Mouse (Mus musculus) NIH3T3 (cell line): ENCODE data around the gene Usp33.
"Not testable (repeated sequence)": the region's sequence is repeated elsewhere in the genome, so short reads cannot be mapped to it uniquely, and the experiment has no call there.

Source experiments
- DNase-seq: peaks from one replicate; pipeline ENCODE4 v3.0.0-alpha.2; 2012; ENCODE audit warnings: low read depth

Usp33 gene

DNA sequence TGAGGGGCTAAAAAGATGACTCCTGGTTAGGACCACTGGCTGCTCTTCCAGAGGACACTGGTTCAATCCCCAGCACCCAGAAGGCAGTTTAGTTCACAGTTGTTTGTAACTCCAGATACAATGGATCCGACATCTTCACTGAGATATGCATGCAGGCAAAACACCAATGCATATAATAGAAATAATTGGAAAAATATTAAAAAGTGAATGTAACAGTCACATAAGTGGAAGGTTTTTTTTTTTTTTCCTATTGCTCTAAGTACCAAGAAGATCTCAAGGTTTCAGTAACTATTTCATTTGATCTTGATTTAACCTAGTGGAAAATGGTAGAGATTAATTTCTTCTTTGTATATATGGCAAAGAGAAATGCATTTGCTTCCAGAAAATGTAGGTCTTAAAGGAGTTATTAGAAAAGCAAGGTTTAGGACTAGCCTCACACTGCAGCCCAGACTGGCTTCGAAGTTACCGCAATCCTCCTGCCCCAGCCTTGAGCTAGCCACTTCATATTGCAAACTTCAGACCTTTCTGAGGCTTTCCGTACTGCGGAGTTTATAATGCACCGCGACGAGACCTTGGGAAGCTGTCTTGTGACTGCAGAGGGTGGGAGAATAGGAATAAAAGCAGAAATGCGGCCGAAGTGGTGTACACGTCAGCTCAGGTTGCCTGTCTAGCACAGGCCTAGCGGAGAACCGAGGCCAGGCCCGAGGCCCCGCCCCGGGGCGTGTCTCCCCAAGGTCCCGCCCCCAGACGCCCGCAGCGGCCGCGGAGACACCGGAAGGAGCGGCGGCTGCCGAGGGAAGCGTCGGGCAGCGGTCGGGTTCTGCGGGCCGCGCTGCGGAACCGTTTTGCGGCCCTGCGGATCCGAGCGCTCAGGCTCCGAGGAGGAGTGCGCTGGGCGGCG, at the start of gene Usp33:
Usp33 (plus strand) TSS at position 747 of the 901 bp plus-strand sequence.
- peak; percentile 95 for DNase-seq

DNA sequence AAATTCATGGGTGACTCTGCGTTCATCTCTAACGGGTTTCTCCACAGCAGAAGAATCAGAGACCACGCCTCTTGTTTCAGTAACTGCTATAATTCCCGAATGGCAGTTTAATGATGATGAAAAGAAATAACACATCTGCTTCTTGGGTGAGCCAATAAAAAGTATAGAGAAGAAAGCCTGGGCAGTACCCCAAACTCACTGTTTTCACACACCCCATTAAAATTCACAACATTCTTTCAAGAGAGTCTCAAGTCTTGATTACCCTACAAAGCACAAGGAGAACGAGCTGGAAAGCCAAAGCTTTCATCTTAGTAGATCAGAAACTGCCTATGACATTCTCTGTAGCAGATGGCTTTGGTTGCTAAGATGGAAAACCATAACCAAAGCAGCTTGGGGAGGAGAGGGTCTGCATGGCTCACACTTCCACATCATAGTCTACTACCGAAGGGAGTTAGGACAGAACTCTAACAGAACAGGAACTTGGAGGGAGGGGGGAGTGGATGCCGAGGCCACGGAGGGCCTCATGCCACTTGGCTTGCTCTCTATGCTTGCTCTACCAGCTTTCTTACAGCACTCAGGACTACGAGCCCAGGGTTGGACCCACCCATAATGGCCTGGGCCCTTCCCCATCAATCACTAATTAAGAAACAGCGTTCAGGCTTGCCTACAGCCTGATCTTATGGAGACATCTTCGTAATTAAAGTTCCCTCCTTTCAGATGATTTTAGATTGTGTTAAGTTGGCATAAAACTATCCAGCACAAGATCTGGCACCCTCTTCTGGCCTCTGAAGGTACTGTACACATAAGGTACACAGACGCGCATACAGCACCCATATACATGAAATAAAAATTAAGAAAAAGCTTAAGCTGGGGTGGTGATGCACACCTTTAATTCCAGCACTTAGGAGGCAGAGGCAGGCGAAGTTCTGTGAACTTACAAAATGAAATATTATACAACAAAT, 45.6 kb upstream of the Usp33 start:
- DNase-seq, result no peak

DNA sequence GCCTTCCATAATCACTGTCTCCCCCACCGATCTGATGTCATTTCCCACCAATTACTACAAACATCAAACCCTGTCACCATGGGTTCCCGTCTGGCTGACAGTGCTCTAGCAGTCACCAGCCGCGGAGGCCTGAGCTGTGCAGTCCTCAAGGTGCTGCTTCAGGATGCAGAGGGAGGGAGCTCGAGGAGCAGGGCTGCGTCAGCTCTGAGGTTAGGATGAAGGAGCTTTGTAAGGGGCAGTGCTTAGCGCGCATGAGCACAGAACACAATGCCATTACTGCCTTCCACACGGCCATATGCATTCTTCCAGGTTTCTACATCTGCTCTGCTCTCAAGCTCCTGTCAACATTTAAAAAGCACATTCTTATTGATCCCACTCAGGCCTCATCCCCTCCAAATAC, 43.3 kb upstream of the Usp33 start:
- DNase-seq, result no peak

DNA sequence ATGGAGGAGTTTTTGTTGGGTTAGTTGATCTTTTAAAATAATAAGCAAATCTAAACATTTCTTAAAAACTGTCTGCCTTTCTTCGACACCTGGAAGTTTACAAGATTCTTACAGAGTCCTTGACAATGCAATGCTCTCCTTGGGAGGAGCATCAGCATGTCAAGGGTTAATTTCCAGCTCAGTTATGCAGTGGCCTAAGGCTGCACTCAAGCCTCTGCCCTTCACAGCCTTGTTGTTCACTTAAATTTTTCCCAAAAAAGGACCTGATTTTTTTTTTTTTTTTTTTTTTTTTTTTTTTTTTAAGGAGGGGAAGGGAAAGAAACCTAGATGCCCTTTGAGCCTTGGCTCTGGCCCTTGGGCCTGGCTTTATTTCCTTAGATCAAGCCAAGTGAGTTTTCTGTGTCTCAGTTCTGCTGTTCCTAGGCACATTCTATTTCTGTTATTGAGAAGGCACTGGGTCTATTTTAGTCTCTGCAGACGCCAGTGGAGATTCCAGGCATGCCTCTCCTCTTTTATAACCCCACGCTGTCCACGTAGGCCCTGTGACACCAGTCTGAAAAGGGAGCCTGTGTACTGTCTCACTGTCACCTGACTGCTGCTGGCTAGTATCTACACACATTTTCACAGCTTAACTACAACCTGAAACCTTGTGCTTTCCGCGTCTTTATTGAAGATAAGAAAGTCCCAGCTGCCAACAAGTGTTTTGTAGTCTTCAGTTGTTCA, 42.0 kb upstream of the Usp33 start:
- no peak for DNase-seq

DNA sequence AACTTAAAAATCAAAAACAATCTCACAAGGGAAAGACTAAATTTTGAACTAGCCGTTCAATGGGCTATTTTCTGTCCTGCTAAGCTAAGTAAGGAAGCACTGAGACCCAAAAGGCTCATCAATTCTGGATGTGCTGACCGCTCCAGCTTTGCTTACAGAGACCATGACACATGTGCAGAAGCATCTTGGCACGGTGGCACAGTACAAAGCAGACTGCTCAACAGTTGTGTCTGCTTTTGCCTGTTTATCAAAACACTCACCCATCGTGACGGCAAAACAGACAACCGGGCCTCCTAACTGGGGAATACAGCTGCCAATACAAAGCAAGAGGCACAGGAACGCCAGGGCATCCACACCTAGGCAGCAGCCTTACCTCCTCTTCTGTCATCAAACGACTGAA, 41.2 kb upstream of the Usp33 start:
- no peak for DNase-seq

DNA sequence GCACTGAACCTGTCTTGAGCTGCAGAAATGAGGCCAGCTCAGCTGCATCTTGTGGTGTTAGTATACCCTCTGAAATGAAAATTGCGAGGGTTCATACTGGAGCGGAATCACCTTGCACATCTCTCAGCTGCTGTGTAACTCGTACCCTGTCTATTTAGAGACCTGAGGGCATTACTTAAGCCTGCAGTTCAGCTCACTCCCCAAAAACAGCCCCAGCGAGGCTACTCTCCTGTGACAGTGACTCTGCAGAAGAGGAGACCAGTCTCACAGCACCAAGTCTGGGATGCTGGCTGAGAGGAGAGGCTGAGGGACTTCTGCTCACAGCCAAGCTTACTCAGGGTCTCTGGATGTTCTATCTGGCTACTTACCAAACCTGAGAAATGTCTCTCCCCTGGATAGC, 40.3 kb upstream of the Usp33 start:
- DNase-seq, result no peak

DNA sequence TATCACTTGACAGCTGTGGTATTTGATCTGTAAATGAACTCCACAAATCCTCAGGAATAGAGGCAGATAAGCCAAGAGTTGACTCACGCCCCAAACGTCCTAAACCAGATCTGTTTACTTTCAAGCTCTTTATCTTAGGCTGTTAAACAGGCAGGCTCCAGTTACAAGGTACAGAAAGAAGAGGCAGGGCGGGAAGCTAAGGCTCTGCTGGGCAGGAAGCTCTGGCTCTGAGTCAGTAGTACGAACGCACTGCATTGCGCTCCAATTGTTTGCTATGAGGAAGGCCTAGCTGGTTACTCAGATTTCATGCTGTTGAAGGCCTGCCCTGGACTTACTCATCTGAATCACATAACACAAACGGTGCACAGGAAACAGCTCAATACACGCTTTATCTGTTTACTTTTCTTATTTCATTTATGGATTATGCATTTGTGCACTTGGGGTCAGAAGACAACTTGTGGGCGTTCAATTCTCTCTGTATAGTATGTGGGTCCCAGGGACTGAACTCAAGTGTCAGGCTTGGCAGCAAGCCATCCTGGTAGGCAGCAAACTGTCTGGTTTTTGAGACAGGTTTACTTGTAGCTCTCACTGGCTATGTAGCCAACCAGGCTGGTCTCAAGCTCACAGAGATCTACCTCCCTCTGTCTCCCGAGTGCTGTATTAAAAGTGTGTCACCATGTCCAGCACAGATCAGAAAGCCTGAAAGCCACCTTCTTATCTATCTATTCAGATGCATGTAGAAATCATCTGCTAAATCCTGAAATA, 37.6 kb upstream of the Usp33 start:
- DNase-seq, result peak; percentile 88

DNA sequence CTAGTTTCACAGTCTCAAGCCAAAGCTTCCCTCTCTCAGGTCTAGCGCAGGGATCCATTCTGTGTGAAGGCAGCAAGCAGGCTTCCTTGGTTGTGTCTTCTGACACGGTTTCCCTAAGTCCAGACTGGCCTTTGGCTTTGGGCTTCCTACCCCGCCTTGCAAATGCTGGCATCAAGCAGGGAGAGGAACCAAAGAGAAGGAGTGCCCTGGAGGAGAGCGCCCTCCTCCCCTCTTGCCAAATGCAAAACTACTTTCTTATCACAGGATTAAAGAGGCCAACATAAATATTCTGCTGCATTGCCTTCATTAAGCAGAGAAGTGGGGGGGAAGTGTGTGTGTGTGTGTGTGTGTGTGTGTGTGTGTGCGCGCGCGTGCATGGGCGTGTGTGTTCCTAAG, 37.0 kb upstream of the Usp33 start:
- peak; percentile 42 for DNase-seq

DNA sequence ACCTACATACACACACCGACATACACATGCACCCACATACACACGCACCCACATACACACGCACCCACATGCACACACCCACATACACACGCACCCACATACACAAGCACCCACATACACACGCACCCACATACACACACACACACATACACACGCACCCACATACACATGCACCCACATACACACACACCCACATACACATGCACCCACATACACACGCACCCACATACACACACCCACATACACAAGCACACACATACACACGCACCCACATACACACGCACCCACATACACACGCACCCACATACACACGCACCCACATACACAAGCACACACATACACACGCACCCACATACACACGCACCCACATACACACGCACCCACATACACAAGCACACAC, 31.6 kb upstream of the Usp33 start:
- DNase-seq, result not testable (repeated sequence)

DNA sequence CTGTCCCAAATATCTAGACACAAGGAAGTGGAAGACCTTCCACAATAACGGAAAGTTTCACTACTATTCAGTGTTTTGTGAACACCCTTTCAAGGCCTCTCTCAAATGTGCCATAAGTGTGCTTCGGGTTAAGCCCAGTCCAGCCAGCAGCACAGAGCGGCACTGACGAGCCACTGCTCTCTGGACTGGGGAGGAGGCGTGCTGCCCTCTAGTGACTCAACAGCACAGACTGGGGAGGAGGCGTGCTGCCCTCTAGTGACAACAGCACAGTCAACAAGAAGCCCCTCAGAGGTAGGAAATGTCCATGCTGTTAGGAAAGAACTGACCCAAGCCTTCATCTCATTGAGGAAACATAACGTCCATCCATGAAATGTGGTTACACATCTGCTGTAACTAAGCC, 30.7 kb upstream of the Usp33 start:
- peak; percentile 95 for DNase-seq

DNA sequence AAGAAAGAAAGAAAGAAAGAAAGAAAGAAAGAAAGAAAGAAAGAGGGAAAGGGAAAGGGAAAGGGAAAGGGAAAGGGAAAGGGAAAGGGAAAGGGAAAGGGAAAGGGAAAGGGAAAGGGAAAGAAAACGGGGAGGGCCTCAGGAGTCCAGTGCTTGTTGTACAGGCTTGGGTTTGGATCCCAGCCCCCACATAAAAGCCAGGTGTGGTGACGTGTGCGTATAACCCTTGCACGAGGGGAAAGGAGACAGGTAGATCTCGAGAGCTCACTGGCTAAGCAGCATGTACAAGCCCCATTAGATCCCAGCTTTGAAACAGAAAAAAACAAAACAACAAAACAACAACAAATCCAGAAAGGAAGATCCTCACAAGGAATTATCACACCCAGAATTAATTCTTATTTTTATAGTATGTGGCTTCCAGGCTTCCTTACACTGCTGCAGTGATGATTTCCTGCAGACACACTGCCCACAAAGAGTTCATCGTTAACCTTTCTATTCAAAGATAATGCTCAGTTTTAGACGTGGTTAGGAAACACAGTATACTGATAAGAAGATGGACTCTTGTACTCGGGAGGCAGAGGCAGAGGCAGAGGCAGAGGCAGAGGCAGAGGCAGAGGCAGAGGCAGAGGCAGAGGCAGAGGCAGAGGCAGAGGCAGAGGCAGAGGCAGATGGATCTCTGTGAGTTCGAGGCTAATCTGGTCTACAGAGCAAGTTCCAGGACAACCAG, 29.7 kb upstream of the Usp33 start:
- DNase-seq, result not testable (repeated sequence)

DNA sequence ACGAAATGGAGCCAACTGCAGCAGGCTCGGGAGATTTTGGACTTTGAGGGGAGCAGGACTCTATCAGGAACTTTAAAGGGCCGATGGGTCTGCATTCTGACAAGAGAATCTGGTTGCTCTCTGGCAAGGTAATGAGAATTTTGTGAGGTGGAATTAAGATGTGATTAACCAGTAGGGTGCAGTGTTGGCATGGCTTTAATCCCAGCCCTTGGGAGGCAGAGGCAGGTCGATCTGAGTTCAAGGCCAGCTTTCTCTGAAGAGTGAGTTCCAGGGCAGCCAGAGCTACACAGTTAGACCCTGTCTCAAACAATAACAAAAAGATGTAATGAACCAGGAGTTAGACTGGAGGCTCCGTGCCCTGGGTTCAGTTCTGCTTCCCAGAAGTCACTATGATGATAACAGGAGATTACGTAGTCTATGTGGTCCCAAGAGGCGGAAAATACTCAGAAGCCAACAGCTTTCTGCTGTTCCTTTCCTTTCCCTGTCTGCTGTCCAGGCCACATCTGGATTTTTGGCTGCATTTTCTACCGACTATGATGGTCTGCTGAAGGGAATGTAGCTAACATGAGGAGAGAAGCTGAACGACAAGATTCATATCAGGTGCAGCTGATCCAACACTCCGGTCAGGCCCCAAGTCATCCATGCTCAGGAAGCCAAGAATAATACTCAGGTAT, 25.2 kb upstream of the Usp33 start:
- DNase-seq, result peak; percentile 56

DNA sequence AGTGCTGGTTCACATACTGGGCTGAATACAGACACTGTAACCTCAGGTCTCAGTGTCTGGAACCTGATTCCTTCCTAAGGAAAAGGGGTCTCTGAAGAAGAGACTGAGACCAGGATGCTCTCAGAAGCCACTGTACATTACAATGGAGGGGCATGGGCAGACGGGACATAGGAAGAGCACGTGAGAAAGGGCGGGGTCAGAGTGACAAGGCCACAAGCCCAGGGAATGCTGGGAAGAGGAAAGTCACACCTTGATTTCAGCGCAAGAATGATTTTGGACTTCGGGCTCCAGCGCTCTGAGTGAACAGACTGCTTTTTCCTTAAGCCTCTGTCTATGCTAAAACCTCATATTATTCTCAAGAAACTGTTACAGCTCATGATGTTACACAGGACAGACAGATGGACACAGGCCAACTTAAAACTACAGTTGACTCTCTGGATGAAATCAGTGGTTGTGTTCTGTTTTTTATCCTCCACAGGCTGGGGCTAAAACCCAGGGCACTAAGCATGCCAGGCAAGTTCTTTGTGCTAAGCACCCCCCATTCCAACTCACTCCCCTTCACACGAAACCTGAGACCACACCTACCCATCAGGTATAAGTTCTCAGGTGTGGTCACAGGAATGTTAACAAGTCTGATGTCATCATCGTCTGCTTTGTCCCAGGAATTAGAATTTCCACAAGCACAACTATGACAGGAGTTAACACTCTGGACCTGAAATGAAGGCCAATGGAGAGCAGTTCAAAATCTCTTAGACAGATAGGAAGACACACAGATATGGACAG, 24.3 kb upstream of the Usp33 start:
- no peak for DNase-seq

DNA sequence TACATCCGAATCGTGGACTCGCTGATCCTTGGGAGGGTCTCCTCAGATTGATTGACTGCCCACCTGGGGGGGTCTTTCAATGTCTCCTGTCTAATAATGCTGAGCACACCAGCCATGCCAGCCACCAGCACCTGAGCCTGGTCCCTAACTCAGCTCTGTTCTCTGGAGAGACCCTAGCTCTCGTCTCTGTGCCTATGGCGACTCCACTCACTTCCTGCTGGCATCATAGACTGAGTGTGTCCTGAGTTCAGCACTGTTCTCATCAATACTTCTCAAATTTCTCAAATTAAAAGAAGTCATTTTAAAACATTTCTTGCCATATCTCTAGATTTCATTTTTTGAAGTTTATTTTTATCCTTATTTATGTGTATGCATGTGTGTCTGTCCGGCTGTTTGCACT, 14.2 kb upstream of the Usp33 start:
- DNase-seq, result no peak

DNA sequence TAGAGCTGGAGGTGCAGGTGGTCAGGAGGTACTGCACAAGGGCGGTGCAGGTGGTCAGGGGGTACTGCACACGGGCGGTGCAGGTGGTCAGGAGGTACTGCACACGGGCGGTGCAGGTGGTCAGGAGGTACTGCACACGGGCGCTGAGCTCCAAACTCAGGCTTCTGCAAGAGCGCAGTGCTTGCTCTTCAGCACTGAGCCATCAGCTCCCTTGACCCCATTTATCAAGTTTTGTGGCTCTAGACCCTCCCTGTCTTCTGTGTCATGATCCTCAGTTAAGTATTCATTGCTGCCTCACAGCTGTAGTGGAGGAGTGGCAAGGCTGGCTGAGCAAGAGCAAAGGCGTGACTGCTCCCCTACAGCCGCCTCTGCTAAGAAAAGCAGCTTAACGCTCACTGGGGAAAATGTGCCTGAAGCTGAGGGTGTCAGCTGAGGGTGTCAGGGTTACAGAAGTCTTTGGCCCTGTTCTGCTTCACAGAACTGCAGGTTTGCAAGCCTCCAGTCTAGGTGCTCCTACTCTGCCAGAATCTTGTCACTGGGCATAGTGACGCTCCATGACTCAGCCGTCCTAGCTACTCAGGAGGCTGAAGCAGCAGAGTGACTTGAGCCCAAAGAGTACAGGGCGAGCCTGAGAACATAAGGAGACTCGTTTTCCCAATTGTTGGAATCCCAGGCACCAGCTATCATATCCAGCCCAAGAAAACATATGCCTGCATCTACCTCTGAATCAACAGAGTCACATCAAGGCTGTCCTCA, 13.6 kb upstream of the Usp33 start:
- no peak for DNase-seq

DNA sequence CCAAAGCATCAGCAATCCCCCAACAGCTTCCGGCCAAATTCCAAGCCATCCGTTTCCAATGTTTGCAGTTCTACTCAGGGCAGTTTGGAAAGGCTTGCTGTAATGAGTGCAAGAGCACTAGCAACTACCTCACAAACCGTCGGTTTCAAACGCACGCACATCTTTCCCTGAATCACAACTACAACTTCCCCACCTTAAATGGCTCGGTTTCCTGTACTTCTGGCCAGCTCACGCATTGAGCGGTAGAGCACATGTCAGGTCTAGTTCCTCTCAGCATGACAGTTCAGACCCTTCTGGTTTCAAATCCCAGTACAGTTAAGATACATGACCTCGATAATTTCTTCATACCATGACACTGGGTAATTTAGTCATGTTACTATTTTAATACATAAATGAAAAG, 12.6 kb upstream of the Usp33 start:
- DNase-seq, result no peak

DNA sequence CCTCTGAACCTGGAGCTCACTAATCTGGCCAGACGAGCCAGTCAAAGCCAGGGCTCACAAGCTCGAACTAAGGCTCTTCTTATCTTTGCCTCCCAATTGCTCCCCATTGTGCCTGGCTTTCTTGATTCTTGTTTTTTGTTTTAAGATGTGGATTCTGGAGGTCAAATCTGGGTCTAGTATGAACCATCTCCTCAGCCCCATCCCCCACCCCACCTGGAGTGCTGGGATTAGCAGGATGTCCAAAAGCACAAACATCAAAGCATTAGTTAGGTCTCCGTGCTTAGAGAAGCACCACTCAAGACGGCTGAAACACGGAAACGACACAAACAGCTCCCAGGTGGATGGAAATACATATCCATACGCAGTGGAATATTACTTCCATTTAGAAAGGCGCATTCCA, 10.2 kb upstream of the Usp33 start:
- no peak for DNase-seq

DNA sequence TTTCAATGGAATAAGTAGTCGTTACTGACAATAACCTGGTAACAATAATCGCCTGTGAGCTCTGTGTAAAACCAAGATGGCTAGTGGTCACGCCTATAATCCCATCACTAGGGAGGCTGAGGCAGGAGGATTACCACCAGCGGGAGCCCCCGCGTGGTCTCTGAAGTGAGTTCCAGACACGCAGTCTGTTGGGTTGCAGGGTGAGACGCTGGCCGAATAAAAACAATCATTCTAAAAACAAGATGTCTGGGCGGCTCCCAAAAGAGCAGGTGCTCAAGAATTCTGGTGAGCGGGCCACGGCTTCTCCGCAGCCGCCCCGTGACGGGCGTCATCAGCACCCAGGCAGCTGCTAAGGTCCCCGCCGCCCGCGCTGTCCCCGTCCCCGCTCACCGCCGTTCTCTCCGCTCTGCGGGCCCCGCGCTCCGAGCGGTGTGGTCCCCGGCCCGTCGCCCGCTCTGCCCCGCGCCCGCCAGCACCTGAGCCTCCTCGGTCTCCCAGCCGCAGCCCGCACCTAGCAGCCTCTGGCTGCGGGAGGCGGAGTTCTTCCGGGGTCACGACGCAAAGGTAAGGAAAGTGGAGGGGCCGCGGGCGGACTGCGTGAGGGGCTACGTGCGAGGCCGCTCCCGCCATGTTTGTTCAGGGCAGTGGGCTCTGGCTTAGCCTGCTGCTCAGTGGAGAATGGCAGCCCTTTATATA, 6.3 kb upstream of the Usp33 start, which contains the start of gene Miga1:
Miga1 (minus strand) TSS at position 546 of the 696 bp plus-strand sequence.
- no peak for DNase-seq
